Mouse (Mus musculus) testis, adult 2 months (tissue): Measurements from ENCODE around the gene Cpm.

ENCODE experiments used
- CTCF ChIP-seq: fragments of 200-500 bp; IDR thresholded peaks from 2 replicates; pipeline ENCODE4 v1.5.1; 2012; ENCODE audit warnings: low read depth, mild to moderate bottlenecking, inconsistent platforms, low read length, moderate library complexity; ENCODE audit not compliant: control insufficient read depth, insufficient read depth, insufficient replicate concordance
- POLR2A ChIP-seq: fragments of 200-500 bp; IDR thresholded peaks from 2 replicates; pipeline ENCODE4 v1.6.1; 2012; ENCODE audit warnings: low read depth, mild to moderate bottlenecking, inconsistent platforms, low read length, moderate library complexity; ENCODE audit not compliant: control insufficient read depth

- TF ChIP-seq CTCF (no peak), POLR2A (no peak)
Observed at GRCm38 (mm10) chr10:117663865-117664200, 34.5 kb downstream of the Cpm start.
